Mouse (Mus musculus): ENCODE measurements around the gene Samd8. TPM values are rescaled to one million over a fixed set of nuclear protein-coding genes. Genes with fewer than 3 reads are reported as not detected.

Gene Samd8
- total RNA-seq, 2 experiments from 2014 or later, result 2.9 to 10.8 TPM

Other genes starting within 250 kb of the Samd8 start
- not detected in 2 replicates for gene Dupd1, start 36.0 kb upstream of the Samd8 start, total RNA-seq (2015; ENCODE audit: low replicate concordance)
- not detected in 2 replicates for gene Dupd1, start 36.0 kb upstream of the Samd8 start, total RNA-seq (2017; ENCODE audit: low replicate concordance)
- gene Dusp13, start 650 bp downstream of the Samd8 start, total RNA-seq (2015; ENCODE audit: low replicate concordance), result not detected in 2 replicates
- not detected in 2 replicates for gene Dusp13, start 650 bp downstream of the Samd8 start, total RNA-seq (2017; ENCODE audit: low replicate concordance)
- 122 and 138 TPM in 2 replicates for gene Vdac2, start 74.7 kb downstream of the Samd8 start, total RNA-seq (2015; ENCODE audit: low replicate concordance)
- 83.9 and 105 TPM in 2 replicates for gene Vdac2, start 74.7 kb downstream of the Samd8 start, total RNA-seq (2017; ENCODE audit: low replicate concordance)
- gene Comtd1, start 98.4 kb downstream of the Samd8 start, total RNA-seq (2015; ENCODE audit: low replicate concordance), result 1.4 and 10.9 TPM in 2 replicates
- gene Comtd1, start 98.4 kb downstream of the Samd8 start, total RNA-seq (2017; ENCODE audit: low replicate concordance), result 10.0 and 12.7 TPM in 2 replicates
- not detected in 2 replicates for gene Zfp503, start 239.1 kb downstream of the Samd8 start, total RNA-seq (2015; ENCODE audit: low replicate concordance)
- gene Zfp503, start 239.1 kb downstream of the Samd8 start, total RNA-seq (2017; ENCODE audit: low replicate concordance), result not detected in 2 replicates

All from erythroid progenitor cell, adult 5-6 weeks (primary cell).